Mouse (Mus musculus) limb, embryonic 14.5 days (tissue): ENCODE data around the gene Dkk3. TPM values are rescaled to one million over a fixed set of nuclear protein-coding genes. Genes with fewer than 3 reads are reported as not detected.

Experiments used
- ATAC-seq: fragments of 200-750 bp; cut with Nextera tagmentation; 2 replicates; pipeline ENCODE4 v1.8.0; 2017; ENCODE audit warnings: low read depth, moderate number of reproducible peaks, moderate TSS enrichment; ENCODE audit not compliant: low FRiP score
- DNase-seq: peaks from one replicate; pipeline ENCODE4 v3.0.0-alpha.2; 2015; ENCODE audit warnings: low spot score
- H3K27ac ChIP-seq: fragments of 300-500 bp; sonication (generic); replicated peaks from 2 replicates; pipeline ENCODE4 v1.5.1; 2014; ENCODE audit warnings: low read depth, mild to moderate bottlenecking, low read length, moderate library complexity, mixed read lengths
- H3K27me3 ChIP-seq: fragments of 300-500 bp; sonication (generic); 2 replicates; pipeline ENCODE4 v1.6.1; 2014; ENCODE audit warnings: low read length, mixed read lengths; ENCODE audit not compliant: control insufficient read depth, insufficient read depth
- H3K36me3 ChIP-seq: fragments of 300-500 bp; sonication (generic); 2 replicates; pipeline ENCODE4 v1.6.1; 2014; ENCODE audit warnings: mild to moderate bottlenecking, low read length, moderate library complexity, mixed read lengths; ENCODE audit not compliant: control insufficient read depth, insufficient read depth
- H3K4me1 ChIP-seq: fragments of 300-500 bp; sonication (generic); 2 replicates; pipeline ENCODE4 v1.6.1; 2014; ENCODE audit warnings: antibody characterized with exemption, low read length, mixed read lengths; ENCODE audit not compliant: control insufficient read depth, insufficient read depth
- H3K4me2 ChIP-seq: fragments of 300-500 bp; sonication (generic); replicated peaks from 2 replicates; pipeline ENCODE4 v1.6.1; 2014; ENCODE audit warnings: low read depth, mild to moderate bottlenecking, low read length, moderate library complexity; ENCODE audit not compliant: severe bottlenecking
- H3K4me3 ChIP-seq: fragments of 300-500 bp; sonication (generic); replicated peaks from 2 replicates; pipeline ENCODE4 v1.5.1; 2014; ENCODE audit warnings: low read length
- H3K9ac ChIP-seq: fragments of 300-500 bp; sonication (generic); 2 replicates; pipeline ENCODE4 v1.6.1; 2014; ENCODE audit warnings: mild to moderate bottlenecking, low read depth, low read length, moderate library complexity; ENCODE audit not compliant: severe bottlenecking
- H3K9me3 ChIP-seq: fragments of 300-500 bp; sonication (generic); 2 replicates; pipeline ENCODE4 v1.6.1; 2016; ENCODE audit warnings: low read length; ENCODE audit not compliant: control insufficient read depth
- POLR2A ChIP-seq: fragments of 200-500 bp; IDR thresholded peaks from 2 replicates; pipeline ENCODE4 v1.8.0; 2012; ENCODE audit warnings: inconsistent platforms, mild to moderate bottlenecking, moderate library complexity, borderline replicate concordance; ENCODE audit not compliant: insufficient read depth, insufficient read length; ENCODE audit errors: extremely low read depth
- WGBS: fragments of 180-500 bp; shearing (Covaris S2); extraction: QIAGEN DNeasy Blood & Tissue Kit; methylation state at CpG from one replicate; pipeline ENCODE4 v1.1.7; 2014; 5-methylcytosine and 5-hydroxymethylcytosine counted together
- polyA plus RNA-seq, 2 experiments: library from polyadenylated mRNA; depleted of rRNA in 1 of 2; stranded (reverse) in 1 of 2; unstranded in 1 of 2; fragments of >200 nt; fragmentation: Nextera tagmentation in 1 of 2; extraction: Ambion mirVana in 1 of 2; gene quantifications; 2 replicates each; pipeline versions ENCODE4 v1.2.1 to v1.2.3; 2012 to 2014

Gene Dkk3
- polyA plus RNA-seq, 2 experiments, result 37.9 to 62.6 TPM

- no peak overlapping the region for H3K27ac ChIP-seq
- 83% methylated on average over 5 of the region's 5 CpGs for WGBS
- no peaks in the 10 kb centered on the region for H3K36me3 ChIP-seq
- TF ChIP-seq POLR2A, result no peak
- ATAC-seq, result no peak
- H3K4me2 ChIP-seq, result no peak overlapping the region
- no peak overlapping the region for H3K9ac ChIP-seq
- peaks cover 23% of the 10 kb centered on the region for H3K4me1 ChIP-seq
- no peak overlapping the region for H3K4me3 ChIP-seq
- no peaks in the 10 kb centered on the region for H3K27me3 ChIP-seq
- H3K9me3 ChIP-seq, result no peaks in the 10 kb centered on the region
- DNase-seq, result no peak
Measured at GRCm38 (mm10) chr7:112192778-112193177, 33.9 kb upstream of the Dkk3 start.

DNA sequence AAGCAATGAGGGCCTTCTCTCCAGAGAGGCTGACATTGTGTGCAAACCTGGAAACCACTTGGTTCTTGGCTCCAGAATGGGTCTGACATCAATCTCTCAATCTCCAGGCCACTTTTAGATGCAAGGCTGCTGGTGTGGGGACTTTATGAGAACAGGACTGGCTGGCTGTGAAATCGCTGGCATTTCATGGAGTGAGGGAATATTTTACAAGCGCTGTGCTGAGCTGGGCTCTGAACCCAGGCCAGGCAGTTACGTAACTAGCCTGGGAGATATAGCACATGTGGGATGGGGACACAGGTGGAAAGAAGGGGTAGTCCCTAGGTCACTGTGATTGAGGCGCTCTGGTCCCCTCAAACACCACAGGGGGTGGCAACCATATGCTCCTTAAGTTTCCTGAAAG is 33.4 kb upstream of the Dkk3 start:
- H3K27me3 ChIP-seq, result no peaks in the 10 kb centered on the region
- peaks cover 25% of the 10 kb centered on the region for H3K4me1 ChIP-seq
- 25% methylated on average over 4 of the region's 4 CpGs for WGBS
- no peak overlapping the region for H3K4me2 ChIP-seq
- H3K9me3 ChIP-seq, result no peaks in the 10 kb centered on the region
- no peak overlapping the region for H3K4me3 ChIP-seq
- 0 out of 2 replicates have a peak overlapping the region, but pooled peaks have one; percentile 33 for H3K27ac ChIP-seq
- ATAC-seq (peak; percentile 87), DNase-seq (peak; percentile 63)
- no peak for TF ChIP-seq POLR2A
- no peaks in the 10 kb centered on the region for H3K36me3 ChIP-seq
- 0 out of 2 replicates have a peak overlapping the region, but pooled peaks have one; percentile 12 for H3K9ac ChIP-seq

DNA sequence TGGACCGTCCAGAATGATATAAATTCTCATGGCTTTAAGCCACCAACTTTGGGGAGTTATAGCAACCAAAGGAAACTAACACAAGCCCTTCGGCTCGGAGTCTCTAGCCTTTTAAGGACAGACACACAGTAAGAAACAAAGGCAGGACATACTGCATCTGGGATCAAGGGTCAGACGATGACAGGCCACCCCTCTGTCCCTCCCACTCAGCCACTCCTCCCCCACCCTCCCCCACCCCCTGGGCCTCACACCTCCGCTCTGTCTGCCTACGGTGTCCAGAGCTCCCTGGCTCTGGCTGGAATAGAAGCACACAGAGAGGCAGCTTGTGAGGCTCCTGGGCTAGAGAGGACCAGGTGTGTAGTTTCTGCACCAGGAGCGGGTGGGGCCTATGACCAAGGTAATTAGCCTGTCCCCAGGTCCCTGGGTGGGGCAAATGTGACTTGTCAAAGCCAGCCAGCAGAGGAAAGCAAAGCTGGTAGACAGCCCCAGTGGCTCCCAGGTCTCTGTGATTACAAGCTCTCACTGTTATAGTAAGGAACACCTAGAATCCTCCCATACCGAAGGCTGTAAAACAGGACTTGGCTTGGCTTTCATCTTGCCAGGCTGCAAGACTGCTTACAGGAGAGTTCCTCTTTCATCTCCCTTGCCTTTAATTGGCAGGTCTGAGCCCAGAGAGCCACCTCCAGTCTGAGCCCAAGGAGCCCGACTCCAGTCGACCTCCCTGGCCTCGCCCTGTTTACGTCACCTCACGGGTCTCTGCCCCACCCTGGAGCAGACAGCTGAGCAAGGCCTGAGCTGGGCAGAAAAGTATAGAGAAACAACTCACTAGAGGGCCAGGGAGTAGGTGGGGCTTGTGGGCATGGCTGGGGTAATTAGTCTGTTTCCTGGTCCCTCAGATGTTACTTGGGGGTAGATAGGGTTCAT is 28.9 kb upstream of the Dkk3 start:
- H3K27ac ChIP-seq, result no peak overlapping the region
- DNase-seq (no peak), ATAC-seq (no peak)
- WGBS, result 36% methylated on average over 13 of the region's 13 CpGs
- H3K9me3 ChIP-seq, result no peaks in the 10 kb centered on the region
- H3K4me2 ChIP-seq, result no peak overlapping the region
- no peak for TF ChIP-seq POLR2A
- H3K9ac ChIP-seq, result no peak overlapping the region
- H3K36me3 ChIP-seq, result no peaks in the 10 kb centered on the region
- peaks cover 33% of the 10 kb centered on the region for H3K4me1 ChIP-seq
- no peaks in the 10 kb centered on the region for H3K27me3 ChIP-seq
- no peak overlapping the region for H3K4me3 ChIP-seq

DNA sequence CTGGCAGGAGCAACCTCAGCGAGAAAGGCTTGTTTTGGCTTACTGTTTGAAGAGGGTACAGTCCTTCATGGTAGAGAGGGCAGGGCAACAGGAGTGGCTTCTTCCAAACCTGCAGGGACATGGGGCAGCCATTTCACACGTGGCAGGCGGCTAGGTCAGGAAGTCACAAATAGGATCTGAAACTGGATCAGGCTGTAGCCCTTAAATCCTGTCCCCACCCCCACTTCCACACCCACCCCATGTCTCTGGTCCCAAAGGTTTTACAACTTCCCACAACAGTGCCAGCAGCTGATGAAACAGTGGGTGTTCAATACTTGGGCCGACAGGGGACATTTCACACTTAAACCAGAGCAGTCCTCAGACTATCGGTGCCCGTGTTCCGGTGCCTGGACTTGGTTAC is 28.0 kb upstream of the Dkk3 start:
- Histone ChIP-seq H3K9ac (no peak overlapping the region), H3K4me2 (no peak overlapping the region), H3K27ac (no peak overlapping the region), H3K4me3 (no peak overlapping the region), H3K9me3 (no peaks in the 10 kb centered on the region), H3K4me1 (peaks cover 24% of the 10 kb centered on the region), H3K27me3 (no peaks in the 10 kb centered on the region), H3K36me3 (no peaks in the 10 kb centered on the region)
- TF ChIP-seq POLR2A, result no peak
- DNase-seq (no peak), ATAC-seq (no peak)
- 50% methylated on average over 7 of the region's 7 CpGs for WGBS

DNA sequence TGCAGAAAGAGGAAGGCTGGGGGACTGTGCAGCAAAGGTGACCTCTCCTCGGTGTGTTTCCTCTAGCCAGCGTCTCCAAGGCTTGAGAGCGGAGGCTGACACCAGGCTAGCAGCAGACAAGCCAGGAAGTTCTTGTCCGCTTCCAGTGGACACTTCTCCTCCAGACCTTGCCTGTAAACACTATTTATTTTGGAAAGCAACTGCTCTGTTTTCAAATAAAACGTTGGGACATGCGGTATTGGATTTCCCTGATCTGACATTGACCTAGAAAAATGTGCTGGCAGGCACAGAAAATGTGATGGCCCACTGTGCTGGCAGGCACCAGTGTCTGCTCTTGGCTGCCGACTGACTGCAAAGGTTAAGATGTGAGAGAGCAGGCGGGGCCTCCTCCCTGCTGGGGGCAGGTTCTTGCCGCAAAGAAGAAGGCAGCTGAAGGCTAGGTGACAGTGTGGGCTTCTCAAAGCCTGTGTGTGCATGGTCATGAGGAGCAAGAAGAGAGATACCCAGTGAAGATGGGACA is 26.4 kb upstream of the Dkk3 start:
- ATAC-seq (no peak), DNase-seq (no peak)
- Histone ChIP-seq H3K4me2 (no peak overlapping the region), H3K4me3 (no peak overlapping the region), H3K27ac (no peak overlapping the region), H3K36me3 (no peaks in the 10 kb centered on the region), H3K27me3 (no peaks in the 10 kb centered on the region), H3K4me1 (peaks cover 21% of the 10 kb centered on the region), H3K9me3 (no peaks in the 10 kb centered on the region), H3K9ac (no peak overlapping the region)
- no peak for TF ChIP-seq POLR2A
- 65% methylated on average over 9 of the region's 9 CpGs for WGBS
